ENCODE assay signal across 12 mouse cellular contexts in genomic region chr11:12434597-12434996, GRCm38 (mm10). TPM values are rescaled to one million over a fixed set of nuclear protein-coding genes. Genes with fewer than 3 reads are reported as not detected.
DNase-seq lines count a peak whose midpoint lies in the region; ATAC-seq and TF ChIP-seq lines count a peak whose summit lies in the region.
"Had no signal": no experiment of that assay in that cellular context is flagged by ENCODE, and none has a peak within 500 bp of the region (broad histone marks: within the 10 kb centered on the region; RNA-seq: fewer than 3 reads in every experiment).

No protein-coding gene starts in this region.

- no peaks in the 10 kb centered on the region for H3K36me3 ChIP-seq in kidney, embryonic 14.5 days (ENCODE audit: control insufficient read depth, insufficient read depth, low read length)
- no peaks in the 10 kb centered on the region for H3K36me3 ChIP-seq in limb, embryonic 13.5 days
- H3K36me3 ChIP-seq: liver, embryonic 15.5 days had no signal

- ATAC-seq in kidney, embryonic 14.5 days (ENCODE audit: low FRiP score, low TSS enrichment), result 0 out of 2 replicates have a peak, but pooled peaks have one; percentile 51
- ATAC-seq in Patski, result peak; percentile 80
- ATAC-seq in limb, embryonic 13.5 days (ENCODE audit: low FRiP score, low read depth), result peak; percentile 82

- no peaks in the 10 kb centered on the region for H3K9me3 ChIP-seq in kidney, embryonic 14.5 days (ENCODE audit: control insufficient read depth, low read length)
- H3K9me3 ChIP-seq in limb, embryonic 13.5 days, result no peaks in the 10 kb centered on the region
- H3K9me3 ChIP-seq: liver, embryonic 15.5 days had no signal

- H3K4me3 ChIP-seq in kidney, embryonic 14.5 days (ENCODE audit: low read length), result no peak overlapping the region
- H3K4me3 ChIP-seq in limb, embryonic 13.5 days, result no peak overlapping the region
- H3K4me3 ChIP-seq: erythroblast, embryonic 14.5 days; liver, embryonic 15.5 days had no signal

- POLR2A ChIA-PET in Patski (lab: Charles Lee), result no interaction called here

- TF ChIP-seq CTCF in Patski (IDR thresholded peaks at IDR 0.05), result no peak

- no peak overlapping the region for H3K27ac ChIP-seq in kidney, embryonic 14.5 days (ENCODE audit: low read depth, low read length)
- no peak overlapping the region for H3K27ac ChIP-seq in limb, embryonic 13.5 days
- H3K27ac ChIP-seq: kidney, postnatal 0 days; liver, embryonic 15.5 days; stomach, postnatal 0 days had no signal

- CTCF ChIA-PET in Patski (lab: Charles Lee), result interaction anchor here (1.1 kb wide), 1 partner anchor 97 kb away, joined by 3 read pairs; no protein-coding TSS in a partner anchor

- intact Hi-C loops in gastrocnemius, postnatal 14 days (cut with DNase I; ENCODE audit: low total_unique reads), result no loop called here

- H3K4me1 ChIP-seq in kidney, embryonic 14.5 days (ENCODE audit: control insufficient read depth, insufficient read depth, low read length), result peaks cover 4% of the 10 kb centered on the region; the same call in 1 of the 2 replicates
- H3K4me1 ChIP-seq in limb, embryonic 13.5 days, result no peaks in the 10 kb centered on the region
- H3K4me1 ChIP-seq: liver, embryonic 15.5 days had no signal

- in situ Hi-C loops in Patski (cut with MboI; ENCODE audit: low pct_unique_long_range_greater_than_20kb), result no loop called here

- H3K27me3 ChIP-seq in kidney, embryonic 14.5 days (ENCODE audit: control insufficient read depth, insufficient read depth, low read length), result no peaks in the 10 kb centered on the region
- H3K27me3 ChIP-seq in Patski, result no peaks in the 10 kb centered on the region
- no peaks in the 10 kb centered on the region for H3K27me3 ChIP-seq in limb, embryonic 13.5 days
- H3K27me3 ChIP-seq: liver, embryonic 15.5 days had no signal

- H3K9ac ChIP-seq in kidney, embryonic 14.5 days (ENCODE audit: low read depth, low read length), result no peak overlapping the region
- H3K9ac ChIP-seq in limb, embryonic 13.5 days, result no peak overlapping the region
- H3K9ac ChIP-seq: liver, embryonic 15.5 days had no signal

- WGBS in kidney, embryonic 14.5 days, result 60% methylated on average over 4 of the region's 4 CpGs
- WGBS in limb, embryonic 13.5 days, result 68% methylated on average over 4 of the region's 4 CpGs

- no peak for DNase-seq in kidney, postnatal 10 days
- no peak for DNase-seq in Patski (ENCODE audit: low read depth, low spot score)
- DNase-seq in gastrocnemius, postnatal 14 days, result peak; percentile 16
- DNase-seq in spleen, adult 12 weeks (ENCODE audit: low spot score), result no peak
- DNase-seq in thymus, postnatal 0 days (ENCODE audit: low spot score), result no peak
- DNase-seq in right cerebral cortex, postnatal 14 days, result no peak

- H3K4me2 ChIP-seq in kidney, embryonic 14.5 days (replicated peaks; ENCODE audit: low read depth, low read length), result no peak overlapping the region
- H3K4me2 ChIP-seq in limb, embryonic 13.5 days (replicated peaks), result 0 out of 2 replicates have a peak overlapping the region, but pooled peaks have one; percentile 1
- H3K4me2 ChIP-seq: liver, embryonic 15.5 days had no signal

RNA-seq across cellular contexts. Expression of gene Cobl, which starts 30.2 kb away (rescaled TPM):
- 3.8 and 5.5 TPM in 2 replicates for polyA plus RNA-seq in kidney, embryonic 14.5 days (2014; fragmentation: Nextera tagmentation; extraction: Ambion mirVana)
- 51.7 TPM for polyA plus RNA-seq in Patski (2021)
- total RNA-seq in gastrocnemius, postnatal 14 days (2021), result 10 to 100 TPM; 78.0 to 92.4 TPM
- 16.9 and 17.8 TPM in 2 replicates for polyA plus RNA-seq in limb, embryonic 13.5 days (2015; fragmentation: Nextera tagmentation; extraction: Ambion mirVana)
- polyA plus RNA-seq in thymus, postnatal 0 days (2015; fragmentation: Nextera tagmentation; extraction: Ambion mirVana), result 2.7 and 3.4 TPM in 2 replicates
